Mouse (Mus musculus): ENCODE measurements around the gene Dnase2a.

DNA sequence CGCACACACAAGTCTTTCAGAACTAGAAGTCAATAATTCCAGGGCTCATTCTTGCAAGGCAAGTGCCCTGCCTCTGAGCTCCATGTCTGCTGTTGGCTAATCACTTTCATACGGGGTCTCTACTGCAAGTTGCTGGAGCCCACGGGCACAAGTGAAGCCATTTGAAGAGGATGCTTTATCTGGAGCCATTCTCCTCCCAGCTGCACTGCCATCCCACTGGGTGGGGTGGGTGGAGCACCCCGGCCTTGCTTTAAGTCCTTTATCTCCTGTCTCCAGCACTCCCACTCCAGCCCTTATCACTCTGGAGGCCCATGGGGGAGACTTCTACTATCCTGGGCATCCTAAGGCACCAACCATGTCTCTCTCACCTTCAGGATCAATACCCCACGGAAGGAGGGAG lies 62.6 kb downstream of the Dnase2a start:
- TF ChIP-seq CTCF (IDR thresholded peaks at IDR 0.05; ENCODE audit: insufficient read depth, low read length) (no peak), POLR2A (IDR thresholded peaks at IDR 0.05; ENCODE audit: borderline replicate concordance, extremely low read depth, low read depth, low read length) (no peak)

All from lung, adult 2 months (tissue).